Mouse (Mus musculus) 416B (cell line): ENCODE results near the gene Cxcl9.

Experiments
- DNase-seq: peaks from one replicate; pipeline ENCODE4 v3.0.0; 2011; ENCODE audit warnings: low read depth

Gene Cxcl9

DNA sequence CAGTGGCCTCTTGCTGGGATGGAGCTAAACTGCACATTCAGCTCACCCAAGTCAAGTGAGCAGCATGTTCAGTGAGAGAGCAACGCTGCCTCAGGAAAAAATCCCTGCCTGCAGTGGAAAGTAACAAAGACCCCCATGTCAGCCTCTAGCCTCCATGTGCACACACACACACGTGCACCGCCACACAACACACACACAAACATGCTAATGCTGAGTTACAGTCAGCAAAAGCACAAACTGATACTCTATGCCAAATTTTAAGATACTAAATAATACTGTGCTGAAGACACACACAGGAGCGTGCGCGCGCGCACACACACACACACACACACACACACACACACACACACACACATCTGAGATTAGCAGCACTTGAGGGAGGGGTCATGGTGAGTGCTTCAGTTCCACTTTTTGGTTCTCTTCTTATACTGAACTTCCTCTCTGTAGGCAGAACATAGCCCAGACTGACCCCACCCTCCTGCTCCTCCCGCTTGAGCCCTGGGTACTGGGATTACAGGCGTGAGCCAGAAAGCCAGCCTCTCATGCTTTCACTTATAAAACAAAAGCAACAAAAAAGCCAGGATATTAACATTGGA, 48.8 kb downstream of the Cxcl9 start:
- DNase-seq: peak; percentile 77

DNA sequence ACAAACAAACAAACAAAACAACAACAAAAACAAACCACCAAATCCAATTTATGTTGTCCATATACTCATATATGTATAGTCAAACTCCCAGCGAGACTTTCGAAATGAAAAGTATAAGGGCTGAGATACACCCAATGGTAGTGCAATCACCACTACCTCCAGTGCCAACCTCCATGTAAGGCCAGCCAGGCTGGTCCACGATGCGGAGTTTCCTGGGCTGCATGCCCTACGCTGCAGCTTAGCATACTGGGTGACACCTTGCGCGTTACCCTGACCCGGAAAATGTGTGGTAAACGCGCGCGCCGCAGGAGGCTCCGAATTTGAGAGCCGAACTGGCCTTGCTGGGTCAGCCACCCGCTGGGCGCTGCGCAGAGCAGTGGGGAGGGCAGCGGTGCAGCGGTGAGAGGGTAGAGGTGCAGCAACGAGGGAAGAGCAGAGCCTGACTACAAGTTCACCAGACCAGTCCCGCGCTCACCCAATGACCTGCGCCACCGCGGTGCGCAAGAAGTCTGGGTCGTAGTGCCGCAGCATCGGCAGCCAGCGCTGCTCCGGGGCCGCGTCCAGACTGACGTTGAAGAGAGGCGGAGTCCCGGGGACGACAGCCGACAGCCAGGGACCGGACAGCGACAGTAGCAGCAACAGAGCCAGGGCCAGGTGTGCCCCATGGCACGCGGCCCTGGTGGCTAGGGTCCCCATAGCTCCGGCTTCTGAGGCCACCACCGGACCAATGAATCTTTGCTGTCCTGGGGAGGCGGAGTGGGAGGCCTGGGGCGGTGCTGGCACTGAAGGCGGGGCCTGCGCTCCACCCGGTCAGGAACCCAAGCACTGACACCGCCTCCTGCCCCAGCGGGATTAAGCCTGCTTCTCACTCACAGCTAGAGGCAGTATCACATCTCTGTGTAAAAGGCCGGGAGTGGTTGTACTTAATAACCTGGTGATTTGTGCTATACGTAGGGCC, 50.2 kb downstream of the Cxcl9 start, which contains the start of gene Naaa:
Naaa (minus strand) TSS at position 734 of the 958 bp plus-strand sequence.
- DNase-seq: peak; percentile 82
